Mouse (Mus musculus): ENCODE data around the gene Wipf2.

DNA sequence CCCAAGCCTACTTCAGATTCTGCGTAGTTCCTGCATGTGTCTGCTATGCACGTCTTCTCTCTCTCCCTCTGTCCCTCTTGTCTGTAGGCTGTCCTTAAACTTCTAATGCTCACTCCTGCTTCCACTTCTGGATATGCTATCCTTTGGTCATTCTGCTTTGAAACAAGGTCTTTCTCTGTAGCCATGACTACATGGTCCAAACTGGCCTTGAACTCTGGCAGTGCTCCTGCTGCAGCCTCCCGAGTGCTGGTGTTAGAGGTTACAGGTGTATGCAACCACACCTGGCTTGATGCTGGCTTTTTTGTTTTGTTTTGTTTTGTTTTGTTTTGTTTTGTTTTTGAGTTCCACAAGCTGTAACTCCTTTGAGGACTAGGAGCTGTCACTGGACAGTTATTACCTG, 70.9 kb downstream of the Wipf2 start:
- TF ChIP-seq CTCF (IDR thresholded peaks at IDR 0.05; ENCODE audit: low read depth, low read length) (no peak), POLR2A (IDR thresholded peaks at IDR 0.05; ENCODE audit: insufficient read depth, low read length) (no peak)
